Mouse (Mus musculus): ENCODE results near the gene 4930407I10Rik. TPM values are rescaled to one million over a fixed set of nuclear protein-coding genes. Genes with fewer than 3 reads are reported as not detected.

4930407I10Rik gene
- polyA plus RNA-seq, 1 experiment from 2014 or later, result not detected

GRCm38 (mm10) chr15:82106953-82107555 is 48.1 kb downstream of the 4930407I10Rik start:
- Histone ChIP-seq H3K4me3 (no peak overlapping the region), H3K27ac (ENCODE audit: poor library complexity, severe bottlenecking) (no peak overlapping the region), H3K4me2 (no peak overlapping the region), H3K36me3 (no peaks in the 10 kb centered on the region), H3K9ac (no peak overlapping the region), H3K9me3 (replicated peaks) (no peaks in the 10 kb centered on the region), H3K4me1 (replicated peaks) (no peaks in the 10 kb centered on the region), H3K27me3 (replicated peaks) (peaks cover 15% of the 10 kb centered on the region)
- WGBS, result 20% methylated on average over 8 of the region's 8 CpGs
- ATAC-seq (ENCODE audit: insufficient number of reproducible peaks, low FRiP score), result no peak

Other genes starting within 250 kb of the 4930407I10Rik start
- gene Tob2, start 200.4 kb upstream of the 4930407I10Rik start, polyA plus RNA-seq (2016; fragmentation: Nextera tagmentation; extraction: Ambion mirVana), result 14.6 and 14.7 TPM in 2 replicates
- gene Phf5a, start 187.2 kb upstream of the 4930407I10Rik start, polyA plus RNA-seq (2016; fragmentation: Nextera tagmentation; extraction: Ambion mirVana), result 88.9 and 89.3 TPM in 2 replicates
- gene Aco2, start 186.8 kb upstream of the 4930407I10Rik start, polyA plus RNA-seq (2016; fragmentation: Nextera tagmentation; extraction: Ambion mirVana), result 497 and 519 TPM in 2 replicates
- 106 and 121 TPM in 2 replicates for gene Polr3h, start 132.9 kb upstream of the 4930407I10Rik start, polyA plus RNA-seq (2016; fragmentation: Nextera tagmentation; extraction: Ambion mirVana)
- gene Csdc2, start 122.4 kb upstream of the 4930407I10Rik start, polyA plus RNA-seq (2016; fragmentation: Nextera tagmentation; extraction: Ambion mirVana), result 6.2 and 6.3 TPM in 2 replicates
- gene Pmm1, start 98.2 kb upstream of the 4930407I10Rik start, polyA plus RNA-seq (2016; fragmentation: Nextera tagmentation; extraction: Ambion mirVana), result 17.7 and 19.6 TPM in 2 replicates
- not detected in 2 replicates for gene 1700029P11Rik, start 78.6 kb upstream of the 4930407I10Rik start, polyA plus RNA-seq (2016; fragmentation: Nextera tagmentation; extraction: Ambion mirVana)
- gene Xrcc6, start 71.3 kb upstream of the 4930407I10Rik start, polyA plus RNA-seq (2016; fragmentation: Nextera tagmentation; extraction: Ambion mirVana), result 68.7 and 80.2 TPM in 2 replicates
- 22.8 and 24.6 TPM in 2 replicates for gene Desi1, start 25.3 kb upstream of the 4930407I10Rik start, polyA plus RNA-seq (2016; fragmentation: Nextera tagmentation; extraction: Ambion mirVana)
- gene Snu13, start 11.6 kb upstream of the 4930407I10Rik start, polyA plus RNA-seq (2016; fragmentation: Nextera tagmentation; extraction: Ambion mirVana), result 150 and 157 TPM in 2 replicates
- not detected in 2 replicates for gene Mei1, start 10.8 kb downstream of the 4930407I10Rik start, polyA plus RNA-seq (2016; fragmentation: Nextera tagmentation; extraction: Ambion mirVana)
- gene Ccdc134, start 68.8 kb downstream of the 4930407I10Rik start, polyA plus RNA-seq (2016; fragmentation: Nextera tagmentation; extraction: Ambion mirVana), result 8.7 and 11.1 TPM in 2 replicates
- 110 and 118 TPM in 2 replicates for gene Srebf2, start 88.0 kb downstream of the 4930407I10Rik start, polyA plus RNA-seq (2016; fragmentation: Nextera tagmentation; extraction: Ambion mirVana)
- gene Shisa8, start 153.7 kb downstream of the 4930407I10Rik start, polyA plus RNA-seq (2016; fragmentation: Nextera tagmentation; extraction: Ambion mirVana), result 0.19 and 0.35 TPM in 2 replicates
- gene Tnfrsf13c, start 165.2 kb downstream of the 4930407I10Rik start, polyA plus RNA-seq (2016; fragmentation: Nextera tagmentation; extraction: Ambion mirVana), result 0.09 TPM in 1 of 2 replicates, not detected in the other
- 57.9 and 67.0 TPM in 2 replicates for gene Cenpm, start 185.6 kb downstream of the 4930407I10Rik start, polyA plus RNA-seq (2016; fragmentation: Nextera tagmentation; extraction: Ambion mirVana)
- not detected in 2 replicates for gene 1500009C09Rik, start 193.2 kb downstream of the 4930407I10Rik start, polyA plus RNA-seq (2016; fragmentation: Nextera tagmentation; extraction: Ambion mirVana)
- gene Sept3, start 215.7 kb downstream of the 4930407I10Rik start, polyA plus RNA-seq (2016; fragmentation: Nextera tagmentation; extraction: Ambion mirVana), result 3.8 and 4.9 TPM in 2 replicates
- 0.35 and 0.66 TPM in 2 replicates for gene Wbp2nl, start 239.8 kb downstream of the 4930407I10Rik start, polyA plus RNA-seq (2016; fragmentation: Nextera tagmentation; extraction: Ambion mirVana)

All from heart, embryonic 12.5 days (tissue).